Mouse (Mus musculus) megakaryocyte-erythroid progenitor cell, adult 5-6 weeks (primary cell): ENCODE results near the gene Ttll11. TPM values are rescaled to one million over a fixed set of nuclear protein-coding genes. Genes with fewer than 3 reads are reported as not detected.
A peak's percentile ranks its signal among the peaks of the same experiment; 100 is the strongest.

ENCODE experiments used
- ATAC-seq: replicated peaks from 2 replicates; pipeline ENCODE4 v1.8.0; 2016; ENCODE audit warnings: mild to moderate bottlenecking, inconsistent platforms; ENCODE audit not compliant: severe bottlenecking, poor library complexity, low FRiP score, low TSS enrichment
- total RNA-seq, 2 experiments: library from RNA; stranded (forward) in 1 of 2; stranded (reverse) in 1 of 2; fragments of 200-1000, 215-1000 nt in 1 of 2; fragments of >200 nt in 1 of 2; fragmentation: Nextera tagmentation in 1 of 2; gene quantifications; 2 replicates each; pipeline ENCODE4 v1.2.3; 2014 to 2017

The Ttll11 gene
- 0.55 TPM in 1 of 2 replicates, not detected in the other for total RNA-seq (2014; fragmentation: Nextera tagmentation)
- 0.15 and 0.23 TPM in 2 replicates for total RNA-seq (2017)

- ATAC-seq: peak; percentile 83
These were observed at the start of gene Ttll11 for GRCm38 (mm10) chr2:35979644-35980021. TSS of gene Ttll11 (minus strand) at chr2:35979913.

GRCm38 (mm10) chr2:36023291-36023690 lies 43.6 kb upstream of the Ttll11 start:
- no peak for ATAC-seq

- peak; percentile 59; the same call in 1 of the 2 replicates for ATAC-seq
These were observed 41.9 kb upstream of the Ttll11 start for GRCm38 (mm10) chr2:36021385-36022159.

GRCm38 (mm10) chr2:36013010-36013409 lies 33.3 kb upstream of the Ttll11 start:
- ATAC-seq: no peak

GRCm38 (mm10) chr2:36011331-36011825 lies 31.7 kb upstream of the Ttll11 start:
- ATAC-seq: no peak

- ATAC-seq: no peak
These were observed 30.9 kb upstream of the Ttll11 start for GRCm38 (mm10) chr2:36010579-36010978.

GRCm38 (mm10) chr2:36009386-36009785 lies 29.7 kb upstream of the Ttll11 start:
- peak; percentile 67 for ATAC-seq

GRCm38 (mm10) chr2:36008071-36008470 lies 28.4 kb upstream of the Ttll11 start:
- 0 out of 2 replicates have a peak, but pooled peaks have one; percentile 47 for ATAC-seq

GRCm38 (mm10) chr2:36002188-36002587 lies 22.5 kb upstream of the Ttll11 start:
- ATAC-seq: no peak

- no peak for ATAC-seq
These were observed 20.7 kb upstream of the Ttll11 start for GRCm38 (mm10) chr2:36000390-36000789.

- no peak for ATAC-seq
These were observed 19.5 kb upstream of the Ttll11 start for GRCm38 (mm10) chr2:35999212-35999611.

GRCm38 (mm10) chr2:35998416-35998815 lies 18.7 kb upstream of the Ttll11 start:
- ATAC-seq: no peak

GRCm38 (mm10) chr2:35996753-35997152 lies 17.0 kb upstream of the Ttll11 start:
- no peak for ATAC-seq

- ATAC-seq: no peak
These were observed 14.6 kb upstream of the Ttll11 start for GRCm38 (mm10) chr2:35994303-35994702.

- no peak for ATAC-seq
These were observed 13.8 kb upstream of the Ttll11 start for GRCm38 (mm10) chr2:35993481-35993880.

GRCm38 (mm10) chr2:35992259-35992658 lies 12.5 kb upstream of the Ttll11 start:
- no peak for ATAC-seq

- ATAC-seq: peak; percentile 45; the same call in 1 of the 2 replicates
These were observed 4.2 kb upstream of the Ttll11 start for GRCm38 (mm10) chr2:35983869-35984268.

GRCm38 (mm10) chr2:35981872-35982271 lies 2.2 kb upstream of the Ttll11 start:
- ATAC-seq: no peak

GRCm38 (mm10) chr2:35978941-35979643 lies 621 bp downstream of the Ttll11 start:
- ATAC-seq: peak; percentile 23

GRCm38 (mm10) chr2:35978276-35978933 lies 1.3 kb downstream of the Ttll11 start:
- peak; percentile 39 for ATAC-seq
